Mouse (Mus musculus) E14TG2a.4 (cell line): ENCODE measurements around the gene Wdfy3.

ENCODE experiments used
- CTCF ChIP-seq: conservative IDR thresholded peaks from 2 replicates; pipeline ENCODE4 v1.5.1; 2014; ENCODE audit warnings: low read length
- NANOG ChIP-seq: IDR thresholded peaks from 2 replicates; pipeline ENCODE4 v1.6.1; 2014; ENCODE audit warnings: borderline replicate concordance, low read length, mixed read lengths
- POU5F1 ChIP-seq: IDR thresholded peaks from 2 replicates; pipeline ENCODE4 v1.6.1; 2014; ENCODE audit warnings: low read length, borderline replicate concordance

DNA sequence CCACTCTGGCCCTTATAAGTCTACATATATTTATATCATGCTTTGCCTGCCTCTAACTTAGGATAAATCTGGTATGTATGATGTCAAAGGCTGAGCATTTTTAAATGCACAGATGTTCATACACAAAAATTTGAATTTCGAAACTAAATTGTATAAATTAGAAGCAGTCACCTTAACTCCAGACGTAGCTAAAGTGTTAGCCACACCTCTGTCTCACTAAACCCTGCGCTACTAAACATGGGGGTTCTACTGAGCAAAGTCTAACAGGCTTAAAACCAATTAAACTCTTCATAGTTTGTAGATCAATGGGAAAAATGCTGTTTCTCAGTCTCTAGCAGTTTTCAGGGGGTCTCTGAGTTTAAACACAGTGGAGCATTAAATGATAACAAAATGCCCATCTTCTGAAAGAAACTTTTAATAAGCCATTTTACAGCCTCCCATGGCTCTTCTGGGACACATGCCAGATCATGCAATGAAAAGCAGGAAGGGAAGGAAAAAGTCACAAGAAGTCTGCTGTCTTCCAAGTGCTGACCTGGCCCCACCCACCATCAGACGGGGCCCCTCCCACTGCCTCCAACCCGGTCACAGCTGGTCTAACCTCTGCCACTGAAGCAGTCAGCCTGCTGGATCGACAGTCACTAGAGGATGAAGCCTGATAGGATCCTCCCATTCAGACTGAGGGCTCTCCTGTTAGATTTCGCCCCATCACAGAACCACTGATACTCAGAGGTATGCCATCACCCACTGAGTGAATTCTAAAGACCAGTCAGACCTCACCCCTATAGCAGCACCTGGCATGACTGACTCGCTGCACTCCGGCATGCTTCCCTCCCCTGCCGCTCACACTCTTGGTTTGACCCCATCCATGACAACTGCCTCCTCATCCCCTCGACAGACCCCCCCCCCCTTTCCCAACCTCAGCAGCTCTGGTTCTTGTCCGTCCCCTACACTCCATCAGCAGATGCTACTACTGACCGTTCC is 23.8 kb downstream of the Wdfy3 start:
- TF ChIP-seq CTCF, result no peak
- TF ChIP-seq NANOG, result no peak
- TF ChIP-seq POU5F1, result no peak
